Mouse (Mus musculus): ENCODE results near the gene Abca5. TPM values are rescaled to one million over a fixed set of nuclear protein-coding genes. Genes with fewer than 3 reads are reported as not detected.

Gene Abca5
- polyA plus RNA-seq, 1 experiment from 2014 or later = 2.7 TPM

GRCm38 (mm10) chr11:110297917-110298533 lies 39.5 kb downstream of the Abca5 start:
- no peak overlapping the region for H3K4me3 ChIP-seq
- H3K9me3 ChIP-seq (replicated peaks) = no peaks in the 10 kb centered on the region
- 80% methylated on average over 13 of the region's 13 CpGs for WGBS
- H3K4me2 ChIP-seq = no peak overlapping the region
- H3K36me3 ChIP-seq = no peaks in the 10 kb centered on the region
- ATAC-seq (replicated peaks; ENCODE audit: insufficient number of reproducible peaks, insufficient read depth, low FRiP score, low read depth) = no peak
- H3K4me1 ChIP-seq (replicated peaks) = no peaks in the 10 kb centered on the region
- H3K9ac ChIP-seq = no peak overlapping the region
- H3K27ac ChIP-seq = no peak overlapping the region
- H3K27me3 ChIP-seq = no peaks in the 10 kb centered on the region

- no peaks in the 10 kb centered on the region for H3K9me3 ChIP-seq (replicated peaks)
- no peak overlapping the region for H3K27ac ChIP-seq
- ATAC-seq (replicated peaks; ENCODE audit: insufficient number of reproducible peaks, insufficient read depth, low FRiP score, low read depth) = no peak
- H3K36me3 ChIP-seq = no peaks in the 10 kb centered on the region
- no peak overlapping the region for H3K4me3 ChIP-seq
- no peak overlapping the region for H3K4me2 ChIP-seq
- no peak overlapping the region for H3K9ac ChIP-seq
- 76% methylated on average over 2 of the region's 2 CpGs for WGBS
- H3K27me3 ChIP-seq = no peaks in the 10 kb centered on the region
- H3K4me1 ChIP-seq (replicated peaks) = peaks cover 8% of the 10 kb centered on the region
These were observed 46.9 kb downstream of the Abca5 start for GRCm38 (mm10) chr11:110290586-110290985.

GRCm38 (mm10) chr11:110288423-110288822 lies 49.1 kb downstream of the Abca5 start:
- WGBS = 80% methylated on average over 3 of the region's 3 CpGs
- Histone ChIP-seq H3K27me3 (no peaks in the 10 kb centered on the region), H3K27ac (no peak overlapping the region), H3K4me1 (replicated peaks) (peaks cover 11% of the 10 kb centered on the region), H3K4me3 (no peak overlapping the region), H3K9ac (no peak overlapping the region), H3K4me2 (no peak overlapping the region), H3K36me3 (no peaks in the 10 kb centered on the region), H3K9me3 (replicated peaks) (no peaks in the 10 kb centered on the region)
- ATAC-seq (replicated peaks; ENCODE audit: insufficient number of reproducible peaks, insufficient read depth, low FRiP score, low read depth) = no peak

GRCm38 (mm10) chr11:110287694-110288093 lies 49.8 kb downstream of the Abca5 start:
- no peak overlapping the region for H3K4me2 ChIP-seq
- H3K27ac ChIP-seq = no peak overlapping the region

GRCm38 (mm10) chr11:110286331-110286730 lies 51.2 kb downstream of the Abca5 start:
- no peak for ATAC-seq (replicated peaks; ENCODE audit: insufficient number of reproducible peaks, insufficient read depth, low FRiP score, low read depth)
- H3K4me3 ChIP-seq = no peak overlapping the region
- no peaks in the 10 kb centered on the region for H3K27me3 ChIP-seq
- H3K4me1 ChIP-seq (replicated peaks) = peaks cover 11% of the 10 kb centered on the region
- no peak overlapping the region for H3K27ac ChIP-seq
- no peaks in the 10 kb centered on the region for H3K9me3 ChIP-seq (replicated peaks)
- WGBS = 84% methylated on average over 3 of the region's 3 CpGs
- H3K4me2 ChIP-seq = no peak overlapping the region
- H3K9ac ChIP-seq = no peak overlapping the region
- H3K36me3 ChIP-seq = no peaks in the 10 kb centered on the region

More at GRCm38 (mm10) chr11:110287694-110288093, 49.8 kb downstream of the Abca5 start:
- 38% methylated on average over 9 of the region's 9 CpGs for WGBS
- Histone ChIP-seq H3K4me1 (replicated peaks) (peaks cover 11% of the 10 kb centered on the region), H3K9ac (no peak overlapping the region), H3K27me3 (no peaks in the 10 kb centered on the region), H3K9me3 (replicated peaks) (no peaks in the 10 kb centered on the region), H3K4me3 (no peak overlapping the region), H3K36me3 (no peaks in the 10 kb centered on the region)
- ATAC-seq (replicated peaks; ENCODE audit: insufficient number of reproducible peaks, insufficient read depth, low FRiP score, low read depth) = no peak

- H3K9me3 ChIP-seq (replicated peaks) = no peaks in the 10 kb centered on the region
- ATAC-seq (replicated peaks; ENCODE audit: insufficient number of reproducible peaks, insufficient read depth, low FRiP score, low read depth) = no peak
- no peak overlapping the region for H3K4me3 ChIP-seq
- no peaks in the 10 kb centered on the region for H3K27me3 ChIP-seq
- H3K4me1 ChIP-seq (replicated peaks) = peaks cover 11% of the 10 kb centered on the region
- H3K36me3 ChIP-seq = no peaks in the 10 kb centered on the region
- no peak overlapping the region for H3K4me2 ChIP-seq
- WGBS = 66% methylated on average over 10 of the region's 10 CpGs
- H3K27ac ChIP-seq = no peak overlapping the region
- no peak overlapping the region for H3K9ac ChIP-seq
These were observed 52.7 kb downstream of the Abca5 start for GRCm38 (mm10) chr11:110284849-110285248.

GRCm38 (mm10) chr11:110284185-110284787 lies 53.2 kb downstream of the Abca5 start:
- no peak for ATAC-seq (replicated peaks; ENCODE audit: insufficient number of reproducible peaks, insufficient read depth, low FRiP score, low read depth)

GRCm38 (mm10) chr11:110274794-110275193 lies 62.7 kb downstream of the Abca5 start:
- H3K9me3 ChIP-seq (replicated peaks) = no peaks in the 10 kb centered on the region
- H3K4me1 ChIP-seq (replicated peaks) = no peaks in the 10 kb centered on the region
- H3K27me3 ChIP-seq = no peaks in the 10 kb centered on the region
- no peak overlapping the region for H3K27ac ChIP-seq
- no peaks in the 10 kb centered on the region for H3K36me3 ChIP-seq
- H3K9ac ChIP-seq = no peak overlapping the region
- no peak for ATAC-seq (replicated peaks; ENCODE audit: insufficient number of reproducible peaks, insufficient read depth, low FRiP score, low read depth)
- H3K4me2 ChIP-seq = no peak overlapping the region
- H3K4me3 ChIP-seq = no peak overlapping the region
- 70% methylated on average over 3 of the region's 3 CpGs for WGBS

More at GRCm38 (mm10) chr11:110284185-110284787, 53.2 kb downstream of the Abca5 start:
- no peak overlapping the region for H3K4me3 ChIP-seq
- H3K27me3 ChIP-seq = no peaks in the 10 kb centered on the region
- H3K4me2 ChIP-seq = no peak overlapping the region
- peaks cover 11% of the 10 kb centered on the region for H3K4me1 ChIP-seq (replicated peaks)
- no peaks in the 10 kb centered on the region for H3K9me3 ChIP-seq (replicated peaks)
- 65% methylated on average over 9 of the region's 9 CpGs for WGBS
- H3K9ac ChIP-seq = no peak overlapping the region
- no peaks in the 10 kb centered on the region for H3K36me3 ChIP-seq
- no peak overlapping the region for H3K27ac ChIP-seq

- H3K4me2 ChIP-seq = no peak overlapping the region
- no peak overlapping the region for H3K9ac ChIP-seq
- no peak overlapping the region for H3K4me3 ChIP-seq
- no peaks in the 10 kb centered on the region for H3K36me3 ChIP-seq
- H3K9me3 ChIP-seq (replicated peaks) = no peaks in the 10 kb centered on the region
- H3K4me1 ChIP-seq (replicated peaks) = no peaks in the 10 kb centered on the region
- ATAC-seq (replicated peaks; ENCODE audit: insufficient number of reproducible peaks, insufficient read depth, low FRiP score, low read depth) = no peak
- no peaks in the 10 kb centered on the region for H3K27me3 ChIP-seq
- H3K27ac ChIP-seq = no peak overlapping the region
- WGBS = 3% methylated on average over 5 of the region's 5 CpGs
These were observed 65.8 kb downstream of the Abca5 start for GRCm38 (mm10) chr11:110271745-110272144.

- Histone ChIP-seq H3K9ac (no peak overlapping the region), H3K36me3 (no peaks in the 10 kb centered on the region), H3K4me3 (no peak overlapping the region), H3K27me3 (no peaks in the 10 kb centered on the region), H3K4me1 (replicated peaks) (no peaks in the 10 kb centered on the region), H3K9me3 (replicated peaks) (no peaks in the 10 kb centered on the region), H3K4me2 (no peak overlapping the region), H3K27ac (no peak overlapping the region; the same call in 1 of the 2 replicates)
- WGBS = 42% methylated on average over 8 of the region's 8 CpGs
- no peak for ATAC-seq (replicated peaks; ENCODE audit: insufficient number of reproducible peaks, insufficient read depth, low FRiP score, low read depth)
These were observed 69.2 kb downstream of the Abca5 start for GRCm38 (mm10) chr11:110268244-110268844.

GRCm38 (mm10) chr11:110267232-110267631 lies 70.3 kb downstream of the Abca5 start:
- no peaks in the 10 kb centered on the region for H3K9me3 ChIP-seq (replicated peaks)
- H3K9ac ChIP-seq = no peak overlapping the region
- H3K4me1 ChIP-seq (replicated peaks) = no peaks in the 10 kb centered on the region
- no peak overlapping the region for H3K4me3 ChIP-seq
- no peaks in the 10 kb centered on the region for H3K27me3 ChIP-seq
- no peaks in the 10 kb centered on the region for H3K36me3 ChIP-seq
- no peak overlapping the region for H3K4me2 ChIP-seq
- WGBS = 73% methylated on average over 6 of the region's 6 CpGs
- ATAC-seq (replicated peaks; ENCODE audit: insufficient number of reproducible peaks, insufficient read depth, low FRiP score, low read depth) = no peak
- H3K27ac ChIP-seq = no peak overlapping the region

GRCm38 (mm10) chr11:110266757-110267156 lies 70.8 kb downstream of the Abca5 start:
- WGBS = 71% methylated on average over 11 of the region's 11 CpGs

More at GRCm38 (mm10) chr11:110266757-110267156, 70.8 kb downstream of the Abca5 start:
- H3K27ac ChIP-seq = no peak overlapping the region
- H3K27me3 ChIP-seq = no peaks in the 10 kb centered on the region
- H3K9me3 ChIP-seq (replicated peaks) = no peaks in the 10 kb centered on the region
- no peak overlapping the region for H3K9ac ChIP-seq
- H3K36me3 ChIP-seq = no peaks in the 10 kb centered on the region
- no peak overlapping the region for H3K4me2 ChIP-seq
- no peaks in the 10 kb centered on the region for H3K4me1 ChIP-seq (replicated peaks)
- H3K4me3 ChIP-seq = no peak overlapping the region
- no peak for ATAC-seq (replicated peaks; ENCODE audit: insufficient number of reproducible peaks, insufficient read depth, low FRiP score, low read depth)
